In the genomic region with DNA sequence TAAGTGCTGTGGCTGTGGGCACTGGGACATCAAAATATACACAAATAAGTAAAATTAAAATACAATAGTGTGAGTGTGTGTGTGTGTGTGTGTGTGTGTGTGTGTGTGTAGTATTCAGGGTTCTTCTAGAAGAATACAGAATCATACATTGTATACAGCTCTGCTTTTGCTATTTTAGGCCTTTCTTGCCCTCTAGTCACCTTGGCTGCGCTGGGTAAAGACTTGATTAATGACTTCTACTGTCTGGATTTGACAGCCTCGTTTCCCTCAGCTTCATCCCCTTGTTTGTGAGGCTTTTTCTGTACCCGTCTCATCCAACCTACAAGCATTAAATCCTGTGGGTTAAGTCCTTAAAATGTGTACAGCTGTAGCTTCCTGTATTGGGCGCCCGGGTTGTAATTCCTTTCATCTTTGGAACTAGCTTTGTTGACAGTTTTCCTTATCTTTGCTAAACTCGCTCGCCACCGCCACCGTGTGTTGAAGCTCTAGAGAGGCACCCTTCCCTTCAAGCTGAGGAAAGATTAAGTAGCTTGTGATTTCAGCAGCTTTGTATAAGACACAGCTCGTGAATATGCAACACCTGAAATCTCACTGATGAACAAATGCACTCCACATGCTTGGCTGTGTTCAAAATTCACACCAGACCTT, we compare ENCODE assay signal across 8 mouse cellular contexts. TPM values are rescaled to one million over a fixed set of nuclear protein-coding genes. Genes with fewer than 3 reads are reported as not detected.
DNase-seq lines count a peak whose midpoint lies in the region; ATAC-seq and TF ChIP-seq lines count a peak whose summit lies in the region.

No protein-coding gene starts in this region.

- no peak for TF ChIP-seq POLR2A in testis, adult 2 months (IDR thresholded peaks at IDR 0.05; ENCODE audit: control insufficient read depth, low read depth, low read length)
- TF ChIP-seq POLR2A in liver, adult 2 months (IDR thresholded peaks at IDR 0.05; ENCODE audit: extremely low read depth, insufficient read depth, low read length), result no peak

- H3K9ac ChIP-seq in forebrain, postnatal 0 days, result no peak overlapping the region
- H3K9ac ChIP-seq in intestine, embryonic 15.5 days, result no peak overlapping the region
- no peak overlapping the region; the same call in 1 of the 2 replicates for H3K9ac ChIP-seq in liver, adult 2 months (ENCODE audit: low read depth, low read length)

- no peak overlapping the region for H3K4me2 ChIP-seq in forebrain, postnatal 0 days (ENCODE audit: low read depth)
- H3K4me2 ChIP-seq in intestine, embryonic 15.5 days (replicated peaks), result no peak overlapping the region

- no peaks in the 10 kb centered on the region for H3K27me3 ChIP-seq in testis, adult 2 months (ENCODE audit: control insufficient read depth, insufficient read depth, low read length)
- H3K27me3 ChIP-seq in forebrain, postnatal 0 days (ENCODE audit: insufficient read depth, low read length), result no peaks in the 10 kb centered on the region
- no peaks in the 10 kb centered on the region for H3K27me3 ChIP-seq in intestine, embryonic 15.5 days (replicated peaks)
- H3K27me3 ChIP-seq in liver, adult 2 months (ENCODE audit: control insufficient read depth, insufficient read depth, low read length), result no peaks in the 10 kb centered on the region

- 32% methylated on average over 10 of the region's 10 CpGs for WGBS in forebrain, postnatal 0 days
- 18% methylated on average over 10 of the region's 10 CpGs for WGBS in intestine, embryonic 15.5 days
- 9% methylated on average over 10 of the region's 10 CpGs for WGBS in liver, adult 2 months

- peak; percentile 82 for ATAC-seq in forebrain, postnatal 0 days
- peak; percentile 64 for ATAC-seq in intestine, embryonic 15.5 days

- no peak overlapping the region for H3K4me3 ChIP-seq in testis, adult 2 months (ENCODE audit: control insufficient read depth, low read depth, low read length)
- no peak overlapping the region for H3K4me3 ChIP-seq in forebrain, postnatal 0 days (ENCODE audit: low read depth, low read length)
- H3K4me3 ChIP-seq in intestine, embryonic 15.5 days (replicated peaks), result no peak overlapping the region
- H3K4me3 ChIP-seq in liver, adult 2 months (ENCODE audit: insufficient read depth, low read depth, low read length), result no peak overlapping the region

- no peaks in the 10 kb centered on the region for H3K36me3 ChIP-seq in testis, adult 2 months (ENCODE audit: control insufficient read depth, insufficient read depth, low read length)
- H3K36me3 ChIP-seq in forebrain, postnatal 0 days (ENCODE audit: insufficient read depth), result no peaks in the 10 kb centered on the region
- H3K36me3 ChIP-seq in intestine, embryonic 15.5 days, result no peaks in the 10 kb centered on the region
- no peaks in the 10 kb centered on the region; the same call in 1 of the 2 replicates for H3K36me3 ChIP-seq in liver, adult 2 months (ENCODE audit: control insufficient read depth, insufficient read depth, low read length)

- DNase-seq in testis, postnatal 14 days (ENCODE audit: low spot score), result no peak
- peak; percentile 83 for DNase-seq in adrenal gland, postnatal 14 days
- peak; percentile 69 for DNase-seq in forebrain, postnatal 0 days
- peak; percentile 75 for DNase-seq in liver, adult 2 months (ENCODE audit: extremely low read depth, low read depth, low spot score)
- peak; percentile 25 for DNase-seq in neural tube, embryonic 10.5 days (ENCODE audit: extremely low spot score, low spot score)
- DNase-seq in spleen, postnatal 36 days (ENCODE audit: low spot score in 2 of 2), result no peak

- TF ChIP-seq CTCF in testis, adult 2 months (IDR thresholded peaks at IDR 0.05; ENCODE audit: control insufficient read depth, insufficient read depth, insufficient replicate concordance, low read depth, low read length), result peak; percentile 44; the same call in 1 of the 2 replicates
- peak; percentile 76 for TF ChIP-seq CTCF in forebrain, postnatal 0 days (IDR thresholded peaks at IDR 0.05; ENCODE audit: low read depth)
- TF ChIP-seq CTCF in liver, adult 2 months (IDR thresholded peaks at IDR 0.05; ENCODE audit: low read depth, low read length), result peak; percentile 73

- H3K9me3 ChIP-seq in forebrain, postnatal 0 days (ENCODE audit: low read length), result no peaks in the 10 kb centered on the region
- no peaks in the 10 kb centered on the region for H3K9me3 ChIP-seq in intestine, embryonic 15.5 days

- H3K27ac ChIP-seq in testis, adult 2 months (ENCODE audit: control insufficient read depth, insufficient read depth, low read depth, low read length), result no peak overlapping the region
- no peak overlapping the region for H3K27ac ChIP-seq in forebrain, postnatal 0 days (ENCODE audit: low read depth, low read length)
- no peak overlapping the region for H3K27ac ChIP-seq in intestine, embryonic 15.5 days
- peak overlapping the region; percentile 76 for H3K27ac ChIP-seq in liver, adult 2 months (replicated peaks; ENCODE audit: insufficient read depth, low read depth, low read length)

- peaks cover 4% of the 10 kb centered on the region; the same call in 1 of the 2 replicates for H3K4me1 ChIP-seq in testis, adult 2 months (ENCODE audit: control insufficient read depth, insufficient read depth, low read length)
- no peaks in the 10 kb centered on the region for H3K4me1 ChIP-seq in forebrain, postnatal 0 days (ENCODE audit: insufficient read depth)
- H3K4me1 ChIP-seq in intestine, embryonic 15.5 days (replicated peaks), result no peaks in the 10 kb centered on the region
- peaks cover 21% of the 10 kb centered on the region for H3K4me1 ChIP-seq in liver, adult 2 months (ENCODE audit: control insufficient read depth, insufficient read depth, low read length)

- no peaks in the 10 kb centered on the region for H3K79me2 ChIP-seq in liver, adult 2 months (ENCODE audit: control insufficient read depth, insufficient read depth, low read length)

RNA-seq across cellular contexts. Expression of a gene that starts 9.6 kb away (rescaled TPM):
- 3.1 and 3.8 TPM in 2 replicates for polyA plus RNA-seq in testis, adult 2 months (2012; rRNA removed)
- 32.6 and 41.8 TPM in 2 replicates for total RNA-seq in adrenal gland, postnatal 14 days (2021)
- total RNA-seq in forebrain, postnatal 0 days (2014; rRNA removed), result 2.9 and 5.6 TPM in 2 replicates
- 4.0 and 5.0 TPM in 2 replicates for polyA plus RNA-seq in forebrain, postnatal 0 days (2015; fragmentation: Nextera tagmentation; extraction: Ambion mirVana)
- 17.5 and 18.2 TPM in 2 replicates for polyA plus RNA-seq in intestine, embryonic 15.5 days (2015; fragmentation: Nextera tagmentation; extraction: Ambion mirVana)
- total RNA-seq in liver, adult 2 months (2014; rRNA removed), result 369 and 383 TPM in 2 replicates
- polyA plus RNA-seq in liver, adult 2 months (2012; rRNA removed), result 56.4 and 58.9 TPM in 2 replicates

RNA-seq across cellular contexts. Expression of a gene that starts 54.4 kb away (rescaled TPM):
- 51.3 and 58.5 TPM in 2 replicates for polyA plus RNA-seq in testis, adult 2 months (2012; rRNA removed)
- 57.3 and 57.5 TPM in 2 replicates for total RNA-seq in adrenal gland, postnatal 14 days (2021)
- 47.1 and 55.0 TPM in 2 replicates for total RNA-seq in forebrain, postnatal 0 days (2014; rRNA removed)
- polyA plus RNA-seq in forebrain, postnatal 0 days (2015; fragmentation: Nextera tagmentation; extraction: Ambion mirVana), result 59.8 and 72.1 TPM in 2 replicates
- 69.7 and 74.7 TPM in 2 replicates for polyA plus RNA-seq in intestine, embryonic 15.5 days (2015; fragmentation: Nextera tagmentation; extraction: Ambion mirVana)
- total RNA-seq in liver, adult 2 months (2014; rRNA removed), result 23.0 and 24.9 TPM in 2 replicates
- 10.7 and 14.7 TPM in 2 replicates for polyA plus RNA-seq in liver, adult 2 months (2012; rRNA removed)

Comparison
In these comparisons a context has a peak if more than half of its experiments do, and no peak if none do; other contexts are left out.
1. DNase-seq: peak in adrenal gland, postnatal 14 days (single experiment), forebrain, postnatal 0 days (single experiment), liver, adult 2 months (single experiment) and neural tube, embryonic 10.5 days (single experiment); none in testis, postnatal 14 days (single experiment) and spleen, postnatal 36 days (0 of 2).
2. Peak in every context shown above with its lines, with median percentiles within 50 percentile points of each other: CTCF ChIP-seq.